Mouse (Mus musculus): ENCODE results near the gene Fbxo42.

DNA sequence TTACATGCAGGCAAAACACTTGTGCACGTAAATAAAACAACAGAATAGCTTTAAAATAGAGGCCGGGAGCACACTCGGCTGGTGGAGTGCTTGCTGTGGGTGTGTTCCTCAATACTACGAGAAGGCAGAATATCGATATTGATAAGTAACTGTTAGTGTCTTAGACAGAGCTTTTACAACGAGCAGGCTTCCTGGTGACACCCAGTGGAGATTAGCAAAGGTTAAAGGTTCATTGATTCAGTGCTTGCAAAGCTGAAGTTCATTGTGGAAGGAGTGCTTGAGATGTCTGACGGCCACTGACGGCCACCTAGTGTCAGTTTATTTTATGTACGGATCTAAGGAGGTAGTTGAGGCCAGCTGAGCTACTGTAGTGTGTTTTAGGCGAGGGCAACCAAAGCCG lies 11.4 kb downstream of the Fbxo42 start:
- no peak for TF ChIP-seq POLR2A (IDR thresholded peaks at IDR 0.05; ENCODE audit: control insufficient read depth in 1 of 2, insufficient read depth in 1 of 2, low read depth in 1 of 2, low read length in 2 of 2, poor library complexity in 1 of 2)
- no peak for TF ChIP-seq GABPA (IDR thresholded peaks at IDR 0.05; ENCODE audit: low read depth, low read length)
- no peak for TF ChIP-seq CTCF (IDR thresholded peaks at IDR 0.05 in 2 of 3, conservative IDR thresholded peaks at IDR 0.05 in 1 of 3; ENCODE audit: control insufficient read depth in 1 of 3, insufficient read depth in 1 of 3, low read depth in 2 of 3, low read length in 3 of 3, poor library complexity in 1 of 3, severe bottlenecking in 1 of 3)
- no peak for TF ChIP-seq GATA1 (IDR thresholded peaks at IDR 0.05; ENCODE audit: low read depth, low read length)
- no peak for TF ChIP-seq MYB (IDR thresholded peaks at IDR 0.05; ENCODE audit: low read depth, low read length)
- no peak for TF ChIP-seq RCOR1 (IDR thresholded peaks at IDR 0.05; ENCODE audit: low read depth, low read length)
- no peak for TF ChIP-seq SIN3A (IDR thresholded peaks at IDR 0.05; ENCODE audit: low read length)
- TF ChIP-seq MAFK (IDR thresholded peaks at IDR 0.05; ENCODE audit: borderline replicate concordance, low read depth, low read length): no peak
- no peak for TF ChIP-seq ZC3H11A (IDR thresholded peaks at IDR 0.05; ENCODE audit: low read depth, low read length)
- TF ChIP-seq EP300 (IDR thresholded peaks at IDR 0.05; ENCODE audit: low read depth in 1 of 2, low read length in 2 of 2): no peak
- no peak for TF ChIP-seq MYC (IDR thresholded peaks at IDR 0.05; ENCODE audit: low read depth, low read length)
- TF ChIP-seq CHD2 (IDR thresholded peaks at IDR 0.05; ENCODE audit: low read length): no peak
- no peak for TF ChIP-seq USF1 (IDR thresholded peaks at IDR 0.05; ENCODE audit: low read depth, low read length)
- TF ChIP-seq ZMIZ1 (IDR thresholded peaks at IDR 0.05; ENCODE audit: low read depth, low read length): no peak
